Comparison of ENCODE assay signal across 8 mouse cellular contexts in genomic region chr17:8339666-8340374, GRCm38 (mm10). TPM values are rescaled to one million over a fixed set of nuclear protein-coding genes. Genes with fewer than 3 reads are reported as not detected.
DNase-seq lines count a peak whose midpoint lies in the region; ATAC-seq and TF ChIP-seq lines count a peak whose summit lies in the region.

No protein-coding gene starts in this region.

- H3K4me3 ChIP-seq in E14TG2a.4 (replicated peaks; ENCODE audit: low read length), result peak overlapping the region; percentile 81
- H3K4me3 ChIP-seq in forebrain, embryonic 14.5 days (ENCODE audit: low read depth, low read length), result peak overlapping the region; percentile 61
- H3K4me3 ChIP-seq in lung, embryonic 15.5 days, result peak overlapping the region; percentile 53

- peaks cover 66% of the 10 kb centered on the region for H3K27me3 ChIP-seq in E14TG2a.4 (ENCODE audit: insufficient read depth, low read length)
- H3K27me3 ChIP-seq in forebrain, embryonic 14.5 days (replicated peaks; ENCODE audit: control insufficient read depth, insufficient read depth, low read length), result peaks cover 5% of the 10 kb centered on the region; the same call in 1 of the 2 replicates
- peaks cover 44% of the 10 kb centered on the region for H3K27me3 ChIP-seq in lung, embryonic 15.5 days

- H3K4me1 ChIP-seq in E14TG2a.4 (replicated peaks; ENCODE audit: low read depth, low read length), result peaks cover 19% of the 10 kb centered on the region
- H3K4me1 ChIP-seq in forebrain, embryonic 14.5 days (ENCODE audit: control insufficient read depth, insufficient read depth, low read length), result peaks cover 14% of the 10 kb centered on the region
- peaks cover 29% of the 10 kb centered on the region for H3K4me1 ChIP-seq in lung, embryonic 15.5 days

- ATAC-seq in forebrain, embryonic 14.5 days, result no peak
- 0 out of 2 replicates have a peak, but pooled peaks have one; percentile 37 for ATAC-seq in lung, embryonic 15.5 days (ENCODE audit: borderline replicate concordance, extremely low read depth, low FRiP score, low TSS enrichment)

- H3K4me2 ChIP-seq in forebrain, embryonic 14.5 days (ENCODE audit: low read length), result peak overlapping the region; percentile 97
- peak overlapping the region; percentile 99 for H3K4me2 ChIP-seq in lung, embryonic 15.5 days

- H3K9me3 ChIP-seq in E14TG2a.4 (ENCODE audit: low read length), result no peaks in the 10 kb centered on the region
- H3K9me3 ChIP-seq in forebrain, embryonic 14.5 days (replicated peaks; ENCODE audit: control insufficient read depth, low read length), result no peaks in the 10 kb centered on the region
- H3K9me3 ChIP-seq in lung, embryonic 15.5 days, result no peaks in the 10 kb centered on the region

- TF ChIP-seq CTCF in E14TG2a.4 (conservative IDR thresholded peaks at IDR 0.05; ENCODE audit: low read length), result no peak

- H3K9ac ChIP-seq in forebrain, embryonic 14.5 days (ENCODE audit: low read length), result peak overlapping the region; percentile 89
- no peak overlapping the region for H3K9ac ChIP-seq in lung, embryonic 15.5 days

- 6% methylated on average over 8 of the region's 8 CpGs for WGBS in forebrain, embryonic 14.5 days
- 18% methylated on average over 8 of the region's 8 CpGs for WGBS in lung, embryonic 15.5 days

- peaks cover 4% of the 10 kb centered on the region; the same call in 1 of the 2 replicates for H3K36me3 ChIP-seq in E14TG2a.4 (ENCODE audit: insufficient read depth, low read length)
- H3K36me3 ChIP-seq in forebrain, embryonic 14.5 days (ENCODE audit: control insufficient read depth, insufficient read depth, low read length), result no peaks in the 10 kb centered on the region
- H3K36me3 ChIP-seq in lung, embryonic 15.5 days, result no peaks in the 10 kb centered on the region

- H3K27ac ChIP-seq in forebrain, embryonic 14.5 days (ENCODE audit: low read depth, low read length), result peak overlapping the region; percentile 86
- H3K27ac ChIP-seq in lung, embryonic 15.5 days, result peak overlapping the region; percentile 36; the same call in 1 of the 2 replicates

- peak; percentile 13 for DNase-seq in cerebellum, adult 8-10 months
- no peak for DNase-seq in cerebellum, adult 11 months
- peak; percentile 57 for DNase-seq in forebrain, embryonic 14.5 days (ENCODE audit: low spot score)
- no peak for DNase-seq in adrenal gland, postnatal 10 days
- no peak for DNase-seq in thymus, postnatal 14 days
- no peak for DNase-seq in T-cell, adult 2 months (ENCODE audit: low spot score)

RNA-seq across cellular contexts. Expression of gene Prr18, which starts 2.6 kb away (rescaled TPM):
- polyA plus RNA-seq in forebrain, embryonic 14.5 days (2014; fragmentation: Nextera tagmentation; extraction: Ambion mirVana), result 9.7 and 10.8 TPM in 2 replicates
- polyA plus RNA-seq in lung, embryonic 15.5 days (2015; fragmentation: Nextera tagmentation; extraction: Ambion mirVana), result 1.7 TPM in 2 replicates
- total RNA-seq in adrenal gland, postnatal 10 days (2021), result under 1 TPM; 0.24 to 0.45 TPM

RNA-seq across cellular contexts. Expression of gene T2, which starts 16.0 kb away (rescaled TPM):
- polyA plus RNA-seq in forebrain, embryonic 14.5 days (2014; fragmentation: Nextera tagmentation; extraction: Ambion mirVana), result 0.35 and 0.51 TPM in 2 replicates
- polyA plus RNA-seq in lung, embryonic 15.5 days (2015; fragmentation: Nextera tagmentation; extraction: Ambion mirVana), result 0.26 and 0.68 TPM in 2 replicates
- total RNA-seq in adrenal gland, postnatal 10 days (2021), result under 1 TPM in 1 of 2 experiments, not detected in 1; 0.18 TPM

RNA-seq across cellular contexts. Expression of gene Sft2d1, which starts 28.9 kb away (rescaled TPM):
- polyA plus RNA-seq in forebrain, embryonic 14.5 days (2014; fragmentation: Nextera tagmentation; extraction: Ambion mirVana), result 155 and 159 TPM in 2 replicates
- polyA plus RNA-seq in lung, embryonic 15.5 days (2015; fragmentation: Nextera tagmentation; extraction: Ambion mirVana), result 75.8 and 79.9 TPM in 2 replicates
- 10 to 100 TPM; 38.4 to 45.0 TPM for total RNA-seq in adrenal gland, postnatal 10 days (2021)

RNA-seq across cellular contexts. Expression of gene Mpc1, which starts 57.1 kb away (rescaled TPM):
- 340 and 366 TPM in 2 replicates for polyA plus RNA-seq in forebrain, embryonic 14.5 days (2014; fragmentation: Nextera tagmentation; extraction: Ambion mirVana)
- 176 and 180 TPM in 2 replicates for polyA plus RNA-seq in lung, embryonic 15.5 days (2015; fragmentation: Nextera tagmentation; extraction: Ambion mirVana)
- 100 to 1,000 TPM; 347 to 385 TPM for total RNA-seq in adrenal gland, postnatal 10 days (2021)

Comparison
In these comparisons a context has a peak if more than half of its experiments do, and no peak if none do; other contexts are left out.
1. DNase-seq: peak in cerebellum, adult 8-10 months (single experiment) and forebrain, embryonic 14.5 days (single experiment); none in cerebellum, adult 11 months (single experiment), adrenal gland, postnatal 10 days (single experiment), thymus, postnatal 14 days (single experiment) and T-cell, adult 2 months (single experiment).
2. Peak in every context shown above with its lines, with median percentiles within 50 percentile points of each other: H3K4me3 ChIP-seq.